ENCODE assay signal across 8 mouse cellular contexts in the genomic region with DNA sequence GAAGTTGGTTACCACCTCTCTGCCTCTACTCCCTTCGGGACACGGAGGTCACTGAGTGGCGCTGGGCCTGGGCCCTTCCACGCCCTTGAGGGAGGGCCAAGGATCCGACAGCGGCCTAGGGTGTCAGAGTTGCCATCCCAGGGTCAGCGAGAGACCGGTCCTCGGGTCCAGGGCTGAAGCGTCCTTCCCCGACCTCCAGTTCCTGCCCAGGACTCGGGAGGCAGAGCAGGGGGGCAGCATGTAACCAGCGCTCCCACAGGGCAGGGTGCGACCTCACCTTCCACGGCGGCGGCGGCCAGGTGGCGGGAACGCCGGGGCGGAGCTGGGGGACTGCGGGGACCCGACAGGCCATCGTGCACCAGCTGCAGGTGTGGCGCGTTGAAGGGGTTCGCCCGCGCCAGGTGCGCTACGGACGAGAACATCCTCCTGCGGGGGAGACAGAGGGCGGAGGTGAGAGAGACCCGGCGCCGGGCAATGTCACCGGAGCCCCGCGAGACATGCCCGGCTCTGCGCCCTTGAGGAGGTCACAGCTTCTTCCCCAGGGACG. TPM values are rescaled to one million over a fixed set of nuclear protein-coding genes. Genes with fewer than 3 reads are reported as not detected.
DNase-seq lines count a peak whose midpoint lies in the region; ATAC-seq and TF ChIP-seq lines count a peak whose summit lies in the region.

No protein-coding gene starts in this region.

- H3K9me3 ChIP-seq in intestine, embryonic 14.5 days (ENCODE audit: control insufficient read depth, low read length), result no peaks in the 10 kb centered on the region
- H3K9me3 ChIP-seq in neural tube, embryonic 14.5 days (ENCODE audit: control insufficient read depth, low read length), result no peaks in the 10 kb centered on the region

- H3K36me3 ChIP-seq in intestine, embryonic 14.5 days (ENCODE audit: control insufficient read depth, insufficient read depth, low read length), result peaks cover 42% of the 10 kb centered on the region
- H3K36me3 ChIP-seq in neural tube, embryonic 14.5 days (ENCODE audit: control insufficient read depth, insufficient read depth, low read length), result peaks cover 17% of the 10 kb centered on the region

- H3K9ac ChIP-seq in intestine, embryonic 14.5 days (ENCODE audit: low read length), result peak overlapping the region; percentile 97
- peak overlapping the region; percentile 98 for H3K9ac ChIP-seq in neural tube, embryonic 14.5 days (replicated peaks; ENCODE audit: low read depth, low read length)

- H3K27me3 ChIP-seq in intestine, embryonic 14.5 days (replicated peaks; ENCODE audit: control insufficient read depth, insufficient read depth, low read length), result no peaks in the 10 kb centered on the region
- H3K27me3 ChIP-seq in neural tube, embryonic 14.5 days (ENCODE audit: control insufficient read depth, insufficient read depth, low read length), result no peaks in the 10 kb centered on the region

- H3K4me1 ChIP-seq in intestine, embryonic 14.5 days (replicated peaks; ENCODE audit: control insufficient read depth, insufficient read depth, low read length), result peaks cover 12% of the 10 kb centered on the region
- H3K4me1 ChIP-seq in lung, adult 2 months (ENCODE audit: control insufficient read depth, insufficient read depth, low read length), result peaks cover 3% of the 10 kb centered on the region; the same call in 1 of the 2 replicates
- H3K4me1 ChIP-seq in neural tube, embryonic 14.5 days (ENCODE audit: control insufficient read depth, insufficient read depth, low read length), result peaks cover 16% of the 10 kb centered on the region

- ATAC-seq in intestine, embryonic 14.5 days (replicated peaks; ENCODE audit: low FRiP score, low TSS enrichment, low read depth), result peak; percentile 62
- ATAC-seq in neural tube, embryonic 14.5 days (ENCODE audit: low read depth), result no peak; the same call in none of the 2 replicates

- DNase-seq in spleen, adult 12 weeks (ENCODE audit: low spot score), result peak; percentile 61
- DNase-seq in spleen, adult 18-20 months, result no peak
- peak; percentile 50 for DNase-seq in c-Kit-negative CD71-positive TER-119-positive erythroid progenitor cells, embryonic 14.5 days (ENCODE audit: low read depth, low spot score)
- peak; percentile 58 for DNase-seq in gastrocnemius, postnatal 10 days
- no peak for DNase-seq in intestine, embryonic 14.5 days (ENCODE audit: low spot score)
- DNase-seq in lung, adult 2 months, result no peak
- no peak for DNase-seq in layer of hippocampus, adult 18-20 months (ENCODE audit: low spot score in 2 of 2)

- WGBS in intestine, embryonic 14.5 days, result under 1% methylated on average over 44 of the region's 44 CpGs
- WGBS in lung, adult 2 months, result under 1% methylated on average over 44 of the region's 44 CpGs
- WGBS in neural tube, embryonic 14.5 days, result under 1% methylated on average over 44 of the region's 44 CpGs

- no peak for TF ChIP-seq CTCF in lung, adult 2 months (IDR thresholded peaks at IDR 0.05; ENCODE audit: insufficient read depth, low read length)

- peak overlapping the region; percentile 98 for H3K4me3 ChIP-seq in intestine, embryonic 14.5 days (ENCODE audit: low read depth, low read length)
- peak overlapping the region; percentile 90 for H3K4me3 ChIP-seq in lung, adult 2 months (replicated peaks; ENCODE audit: extremely low read depth, low read depth, low read length)
- H3K4me3 ChIP-seq in neural tube, embryonic 14.5 days (ENCODE audit: low read depth, low read length), result peak overlapping the region; percentile 99

- peak overlapping the region; percentile 60 for H3K4me2 ChIP-seq in intestine, embryonic 14.5 days (ENCODE audit: low read length)
- H3K4me2 ChIP-seq in neural tube, embryonic 14.5 days (ENCODE audit: low read depth, low read length), result peak overlapping the region; percentile 91

- peak overlapping the region; percentile 89 for H3K27ac ChIP-seq in intestine, embryonic 14.5 days (ENCODE audit: low read depth)
- H3K27ac ChIP-seq in neural tube, embryonic 14.5 days (ENCODE audit: low read depth, low read length), result peak overlapping the region; percentile 96

- no peak for TF ChIP-seq POLR2A in lung, adult 2 months (IDR thresholded peaks at IDR 0.05; ENCODE audit: borderline replicate concordance, extremely low read depth, low read depth, low read length)

RNA-seq across cellular contexts. Expression of gene Slc25a3, which starts 0.5 kb away (rescaled TPM):
- 100 to 1,000 TPM; 776 to 917 TPM for total RNA-seq in gastrocnemius, postnatal 10 days (2021)
- 555 and 608 TPM in 2 replicates for polyA plus RNA-seq in intestine, embryonic 14.5 days (2014; fragmentation: Nextera tagmentation; extraction: Ambion mirVana)
- 228 and 232 TPM in 2 replicates for polyA plus RNA-seq in lung, adult 2 months (2012; rRNA removed)
- 653 and 701 TPM in 2 replicates for polyA plus RNA-seq in neural tube, embryonic 14.5 days (2014; fragmentation: Nextera tagmentation; extraction: Ambion mirVana)
- total RNA-seq in layer of hippocampus, adult 18-20 months (2021), result 100 to 1,000 TPM; 505 to 506 TPM

RNA-seq across cellular contexts. Expression of gene Ikbip, which starts 40.6 kb away (rescaled TPM):
- total RNA-seq in gastrocnemius, postnatal 10 days (2021), result 10 to 100 TPM; 25.2 to 32.3 TPM
- 37.2 and 40.2 TPM in 2 replicates for polyA plus RNA-seq in intestine, embryonic 14.5 days (2014; fragmentation: Nextera tagmentation; extraction: Ambion mirVana)
- 3.5 and 5.7 TPM in 2 replicates for polyA plus RNA-seq in lung, adult 2 months (2012; rRNA removed)
- polyA plus RNA-seq in neural tube, embryonic 14.5 days (2014; fragmentation: Nextera tagmentation; extraction: Ambion mirVana), result 18.7 and 22.1 TPM in 2 replicates
- total RNA-seq in layer of hippocampus, adult 18-20 months (2021), result 10 to 100 TPM; 16.2 to 18.2 TPM

RNA-seq across cellular contexts. Expression of gene Apaf1, which starts 40.8 kb away (rescaled TPM):
- 10 to 100 TPM in 1 of 2 experiments, 1 to 10 TPM in 1; 6.7 to 10.0 TPM for total RNA-seq in gastrocnemius, postnatal 10 days (2021)
- polyA plus RNA-seq in intestine, embryonic 14.5 days (2014; fragmentation: Nextera tagmentation; extraction: Ambion mirVana), result 25.9 and 28.0 TPM in 2 replicates
- polyA plus RNA-seq in lung, adult 2 months (2012; rRNA removed), result 7.0 and 10.0 TPM in 2 replicates
- 20.4 and 23.2 TPM in 2 replicates for polyA plus RNA-seq in neural tube, embryonic 14.5 days (2014; fragmentation: Nextera tagmentation; extraction: Ambion mirVana)
- total RNA-seq in layer of hippocampus, adult 18-20 months (2021), result 10 to 100 TPM; 15.9 to 16.7 TPM

RNA-seq across cellular contexts. Expression of gene Tmpo, which starts 57.8 kb away (rescaled TPM):
- 100 to 1,000 TPM in 1 of 2 experiments, 10 to 100 TPM in 1; 84.2 to 106 TPM for total RNA-seq in gastrocnemius, postnatal 10 days (2021)
- polyA plus RNA-seq in intestine, embryonic 14.5 days (2014; fragmentation: Nextera tagmentation; extraction: Ambion mirVana), result 219 TPM in 2 replicates
- polyA plus RNA-seq in lung, adult 2 months (2012; rRNA removed), result 40.4 and 49.6 TPM in 2 replicates
- polyA plus RNA-seq in neural tube, embryonic 14.5 days (2014; fragmentation: Nextera tagmentation; extraction: Ambion mirVana), result 96.1 and 117 TPM in 2 replicates
- total RNA-seq in layer of hippocampus, adult 18-20 months (2021), result 10 to 100 TPM; 40.5 to 41.4 TPM

Comparison
In these comparisons a context has a peak if more than half of its experiments do, and no peak if none do; other contexts are left out.
1. DNase-seq: peak in spleen, adult 12 weeks (single experiment), c-Kit-negative CD71-positive TER-119-positive erythroid progenitor cells, embryonic 14.5 days (single experiment) and gastrocnemius, postnatal 10 days (single experiment); none in spleen, adult 18-20 months (0 of 2), intestine, embryonic 14.5 days (single experiment), lung, adult 2 months (single experiment) and layer of hippocampus, adult 18-20 months (0 of 2).
2. Peak in every context shown above with its lines, with median percentiles within 50 percentile points of each other: H3K4me3 ChIP-seq.